Mouse (Mus musculus) thymus, postnatal 36 days (tissue): ENCODE results near the gene Sirt3.

ENCODE experiments used
- DNase-seq, 2 experiments: peaks; one replicate each; pipeline ENCODE4 v3.0.0; 2022; ENCODE audit warnings: mixed read lengths in 2 of 2

The Sirt3 gene

GRCm38 (mm10) chr7:140881696-140882468 lies at the start of gene Sirt3, which contains the start of gene Psmd13:
TSS of gene Sirt3 (minus strand) at chr7:140882309.
TSS of gene Psmd13 (plus strand) at chr7:140881968.
- peak; percentile 91 to 93 for DNase-seq

DNA sequence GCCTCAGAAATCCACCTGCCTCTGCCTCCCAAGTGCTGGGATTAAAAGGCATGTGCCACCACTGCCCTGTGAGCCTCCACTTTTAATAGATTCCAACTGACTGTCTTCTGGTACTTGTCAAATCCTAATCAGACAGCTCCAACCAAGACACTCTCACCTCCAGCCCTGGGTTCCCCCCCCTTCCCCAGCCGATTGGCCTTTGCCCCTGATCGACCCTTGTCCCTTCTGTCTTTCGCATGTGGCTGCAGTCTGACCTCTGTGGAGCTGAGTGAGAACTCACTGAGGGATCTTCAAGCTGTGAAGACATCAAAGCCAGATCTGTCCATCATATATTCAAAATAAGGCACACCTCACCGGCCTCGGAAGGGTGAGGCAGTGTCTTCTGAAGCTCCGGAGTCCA lies 45.1 kb upstream of the Sirt3 start:
- DNase-seq = no peak

DNA sequence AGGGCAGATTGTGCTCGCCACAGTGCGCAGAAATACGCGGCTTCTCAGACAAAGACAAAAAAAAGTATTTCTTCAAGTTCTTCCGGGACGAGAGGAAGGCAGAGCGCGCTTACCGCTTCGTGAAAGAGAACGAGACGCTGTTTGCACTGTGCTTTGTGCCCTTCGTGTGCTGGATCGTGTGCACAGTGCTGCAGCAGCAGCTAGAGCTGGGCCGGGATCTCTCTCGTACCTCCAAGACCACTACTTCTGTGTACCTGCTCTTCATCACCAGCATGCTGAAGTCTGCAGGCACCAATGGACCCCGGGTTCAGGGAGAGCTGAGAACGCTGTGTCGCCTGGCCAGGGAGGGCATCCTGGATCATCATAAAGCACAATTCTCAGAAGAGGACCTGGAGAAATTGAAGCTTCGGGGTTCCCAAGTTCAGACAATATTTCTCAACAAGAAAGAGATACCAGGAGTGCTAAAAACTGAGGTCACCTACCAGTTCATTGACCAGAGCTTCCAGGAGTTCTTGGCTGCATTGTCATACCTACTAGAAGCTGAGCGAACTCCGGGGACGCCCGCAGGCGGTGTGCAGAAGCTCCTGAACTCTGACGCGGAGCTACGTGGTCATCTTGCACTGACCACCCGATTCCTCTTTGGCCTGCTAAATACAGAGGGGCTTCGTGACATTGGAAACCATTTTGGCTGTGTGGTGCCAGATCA lies 41.1 kb upstream of the Sirt3 start:
- DNase-seq = no peak

GRCm38 (mm10) chr7:140922398-140923069 lies 40.4 kb upstream of the Sirt3 start:
- DNase-seq = no peak

- no peak for DNase-seq
These were observed 39.3 kb upstream of the Sirt3 start for GRCm38 (mm10) chr7:140921225-140921975.

DNA sequence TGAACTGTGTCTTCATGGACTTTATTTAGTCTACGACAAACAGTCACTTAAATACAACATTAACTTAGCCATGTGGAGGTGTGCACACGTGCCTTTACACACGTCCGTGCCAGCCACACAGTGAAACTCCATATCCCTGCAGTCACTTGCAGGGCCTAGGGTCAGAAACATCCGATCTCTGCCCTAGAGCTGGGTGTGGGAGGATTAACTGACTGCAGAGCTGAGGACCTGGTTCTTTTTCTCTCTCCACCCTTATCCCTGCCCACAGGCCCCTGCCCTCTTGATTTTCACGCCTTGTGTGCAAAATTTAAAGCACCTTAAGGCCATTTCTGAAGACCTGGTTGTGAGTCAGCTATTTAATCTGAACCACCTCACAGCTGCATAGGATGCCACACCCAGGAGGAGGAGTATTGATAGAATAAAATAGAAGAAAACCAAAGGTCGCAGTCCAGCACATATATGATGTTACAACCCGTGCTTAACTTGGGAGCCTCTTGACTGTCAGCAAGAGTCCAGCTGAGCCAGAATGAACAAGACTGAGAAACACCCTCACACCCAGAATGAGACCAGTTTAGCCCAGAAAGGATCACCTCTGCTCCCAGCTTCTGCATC lies 38.4 kb upstream of the Sirt3 start, which contains the start of gene Nlrp6:
Gene Nlrp6, plus strand, starts transcription at position 485 of the 612 bp plus-strand sequence.
- DNase-seq = no peak

- DNase-seq = no peak
These were observed 37.8 kb upstream of the Sirt3 start for GRCm38 (mm10) chr7:140919911-140920310.

- no peak for DNase-seq
These were observed 32.1 kb upstream of the Sirt3 start for GRCm38 (mm10) chr7:140914031-140914690.

DNA sequence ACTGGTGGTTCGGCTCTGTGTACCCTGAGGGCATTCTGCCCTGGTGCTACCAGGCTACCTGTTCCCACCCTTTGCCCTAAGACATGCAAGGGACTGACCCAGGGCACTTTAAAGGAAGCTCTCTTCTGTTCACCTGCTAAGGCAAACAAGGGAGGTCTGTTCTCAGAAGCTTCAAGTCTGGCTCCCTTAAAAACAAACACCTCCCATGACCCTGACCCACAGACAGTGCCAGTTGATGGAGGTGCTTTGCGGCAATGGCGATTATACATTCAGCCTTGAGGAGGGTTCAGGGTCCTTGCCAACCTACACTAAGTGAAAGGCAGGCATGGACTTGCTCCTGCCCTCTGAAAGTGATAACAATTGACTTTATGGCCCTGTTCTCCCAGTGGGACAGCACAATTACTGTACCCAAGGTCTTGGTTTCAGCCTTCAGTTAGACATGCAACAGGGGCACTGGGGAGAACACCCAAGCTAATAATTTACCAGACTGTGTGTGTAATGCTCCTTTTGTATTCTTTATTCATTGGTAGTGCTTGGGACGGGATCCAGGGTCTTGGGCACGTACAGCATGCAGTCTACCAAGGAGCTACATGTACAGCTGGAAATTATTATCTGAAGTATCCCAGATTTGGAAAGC lies 30.9 kb upstream of the Sirt3 start:
- no peak for DNase-seq

GRCm38 (mm10) chr7:140912293-140912692 lies 30.2 kb upstream of the Sirt3 start:
- DNase-seq = no peak

GRCm38 (mm10) chr7:140908634-140909107 lies 26.6 kb upstream of the Sirt3 start:
- peak; percentile 73 to 77 for DNase-seq

GRCm38 (mm10) chr7:140908181-140908580 lies 26.1 kb upstream of the Sirt3 start:
- DNase-seq = no peak

DNA sequence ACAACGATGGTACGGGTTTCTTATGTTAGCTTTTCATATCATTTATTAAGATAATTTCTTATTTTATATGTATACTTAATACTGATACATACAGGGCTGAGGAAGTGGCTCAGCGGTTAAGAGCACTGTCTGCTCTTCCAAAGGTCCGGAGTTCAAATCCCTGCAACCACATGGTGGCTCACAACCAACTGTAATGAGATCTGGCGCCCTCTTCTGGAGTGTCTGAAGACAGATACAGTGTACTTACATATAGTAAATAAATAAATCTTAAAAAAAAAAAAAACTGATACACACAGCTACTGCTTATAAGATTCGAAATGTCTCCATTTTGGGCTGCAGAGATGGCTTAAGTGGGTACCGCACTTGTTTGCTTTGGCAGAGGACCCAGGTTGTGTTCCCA lies 25.6 kb upstream of the Sirt3 start:
- DNase-seq = no peak

GRCm38 (mm10) chr7:140907131-140907530 lies 25.0 kb upstream of the Sirt3 start:
- DNase-seq = no peak

DNA sequence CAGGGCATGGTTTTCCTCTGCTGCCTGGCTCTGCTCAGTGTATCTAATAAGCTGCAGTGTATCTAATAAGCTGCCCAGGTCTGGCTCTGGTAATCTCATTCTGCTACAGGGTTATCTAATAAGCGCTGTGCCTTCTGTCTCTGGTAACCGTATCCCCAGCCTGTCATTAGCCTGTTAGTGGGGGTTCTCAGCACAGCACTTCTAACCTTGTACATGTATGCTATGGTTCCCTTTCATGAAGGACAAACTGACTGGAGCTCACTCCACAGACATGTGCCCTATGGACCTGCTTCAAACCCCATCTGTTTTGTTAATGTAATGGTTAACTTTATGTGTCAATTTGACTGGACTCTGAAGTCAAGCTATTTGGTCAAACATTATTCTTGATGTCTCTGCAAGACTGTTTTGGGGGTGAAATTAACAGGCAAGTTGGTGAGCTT lies 23.6 kb upstream of the Sirt3 start:
- DNase-seq = no peak

- peak; percentile 71 to 81 for DNase-seq
These were observed 21.1 kb upstream of the Sirt3 start for GRCm38 (mm10) chr7:140903212-140903611.

- no peak for DNase-seq
These were observed 20.1 kb upstream of the Sirt3 start for GRCm38 (mm10) chr7:140902036-140902875.

DNA sequence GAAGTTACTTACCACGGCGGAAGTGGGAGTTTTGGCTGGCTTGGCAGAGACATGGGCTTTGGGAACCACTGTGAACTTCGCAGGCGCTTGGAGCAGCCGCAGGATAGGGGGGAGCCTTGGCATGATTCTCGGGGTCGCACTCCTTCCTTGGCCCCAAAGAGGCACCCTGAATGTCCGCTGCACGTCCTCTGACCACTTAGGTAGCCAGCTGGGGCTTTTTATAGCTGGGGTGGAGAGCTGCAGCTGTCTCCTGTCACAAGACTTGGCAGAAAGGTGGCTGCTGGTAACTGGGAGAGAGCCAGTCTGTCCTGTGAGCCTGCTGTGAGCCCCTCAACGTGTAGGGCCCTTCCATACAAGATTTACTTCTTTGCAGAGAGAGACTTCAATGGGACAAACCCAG lies 18.1 kb upstream of the Sirt3 start, which contains the start of gene Cox8b:
Gene Cox8b, minus strand, starts transcription at position 227 of the 400 bp plus-strand sequence.
- no peak for DNase-seq

DNA sequence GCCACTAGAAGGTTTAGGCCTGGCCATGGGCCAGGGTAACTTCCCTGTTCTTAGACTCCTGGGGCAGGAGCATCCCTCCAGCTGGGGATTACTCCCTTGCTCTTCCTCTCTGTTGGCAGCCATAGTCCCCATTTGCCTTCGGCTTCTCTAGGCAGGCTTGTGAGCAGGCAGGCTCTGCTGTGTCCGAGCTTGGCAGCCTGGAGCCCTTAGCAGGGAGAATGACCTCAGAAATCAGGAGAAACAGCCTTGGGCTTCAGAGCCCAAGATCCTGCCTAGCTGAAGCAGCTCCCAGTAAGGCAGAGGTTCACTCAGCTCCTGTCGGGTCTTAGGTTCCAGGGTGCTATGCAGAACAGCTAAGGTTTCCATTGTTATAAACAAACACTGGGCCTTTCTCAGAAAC lies 17.0 kb upstream of the Sirt3 start:
- DNase-seq = no peak

- DNase-seq = no peak
These were observed 15.8 kb upstream of the Sirt3 start for GRCm38 (mm10) chr7:140897863-140898262.
